Mouse (Mus musculus) CH12.LX (cell line): ENCODE results near the gene Troap. TPM values are rescaled to one million over a fixed set of nuclear protein-coding genes. Genes with fewer than 3 reads are reported as not detected.

Experiments used
- DNase-seq: peaks from one replicate; pipeline ENCODE4 v3.0.0-alpha.2; 2013; ENCODE audit errors: extremely low read depth
- H3K27ac ChIP-seq: 2 replicates; pipeline ENCODE4 v1.5.1; 2012; ENCODE audit warnings: low read depth, mild to moderate bottlenecking, control low read depth, moderate library complexity; ENCODE audit not compliant: insufficient read depth
- H3K27me3 ChIP-seq: replicated peaks from 2 replicates; pipeline ENCODE3; 2012; ENCODE audit warnings: inconsistent platforms
- H3K36me3 ChIP-seq, 2 experiments: replicated peaks in 1 of 2; 2 replicates each; pipeline versions ENCODE3 to v1.6.1; 2012; ENCODE audit warnings: inconsistent platforms in 1 of 2, low read length in 1 of 2, mild to moderate bottlenecking in 1 of 2, mixed read lengths in 1 of 2, moderate library complexity in 1 of 2; ENCODE audit not compliant: control insufficient read depth in 1 of 2, insufficient read depth in 1 of 2
- H3K4me1 ChIP-seq, 2 experiments: 2 replicates each; pipeline ENCODE4 v1.6.1; 2012; ENCODE audit warnings: inconsistent platforms in 1 of 2, moderate library complexity in 1 of 2; ENCODE audit not compliant: insufficient read depth in 2 of 2, control insufficient read depth in 1 of 2
- H3K4me2 ChIP-seq: 2 replicates; pipeline ENCODE4 v1.6.1; 2012; ENCODE audit warnings: low read depth, mild to moderate bottlenecking, control low read depth; ENCODE audit not compliant: poor library complexity, insufficient read depth, severe bottlenecking
- H3K4me3 ChIP-seq, 3 experiments: fragments of 150-350 bp in 1 of 3; sonication (generic) in 1 of 3; replicated peaks in 1 of 3; 2 replicates each; pipeline versions ENCODE3 to v1.5.1; 2011 to 2012; ENCODE audit warnings: low read depth in 2 of 3, low read length in 2 of 3, mild to moderate bottlenecking in 2 of 3, moderate library complexity in 2 of 3, control low read depth in 1 of 3, improper control_type of control experiment in 1 of 3, inconsistent platforms in 1 of 3, mixed read lengths in 1 of 3; ENCODE audit not compliant: poor library complexity in 1 of 3
- H3K79me2 ChIP-seq: replicated peaks from 2 replicates; pipeline ENCODE4 v1.6.1; 2012; ENCODE audit warnings: mild to moderate bottlenecking, moderate library complexity; ENCODE audit not compliant: control insufficient read depth, poor library complexity, insufficient read depth, severe bottlenecking; ENCODE audit errors: extremely low read depth
- H3K9ac ChIP-seq: 2 replicates; pipeline ENCODE4 v1.6.1; 2012; ENCODE audit warnings: low read depth, mild to moderate bottlenecking, control low read depth, moderate library complexity; ENCODE audit not compliant: insufficient read depth
- H3K9me3 ChIP-seq: replicated peaks from 2 replicates; pipeline ENCODE3; 2012; ENCODE audit warnings: low read length, inconsistent platforms, mixed read lengths
- CHD1 ChIP-seq: IDR thresholded peaks from 2 replicates; pipeline ENCODE4 v1.6.1; 2012; ENCODE audit warnings: low read depth, low read length, improper control_type of control experiment, inconsistent platforms
- CTCF ChIP-seq, 2 experiments: IDR thresholded peaks in 1 of 2; conservative IDR thresholded peaks in 1 of 2; 2 replicates each; pipeline ENCODE4 v1.5.1; 2011 to 2012; ENCODE audit warnings: low read depth in 2 of 2, low read length in 2 of 2, improper control_type of control experiment in 1 of 2, inconsistent platforms in 1 of 2, mild to moderate bottlenecking in 1 of 2, moderate library complexity in 1 of 2
- E2F4 ChIP-seq: IDR thresholded peaks from 2 replicates; pipeline ENCODE4 v1.6.1; 2011; ENCODE audit warnings: low read depth, low read length, improper control_type of control experiment; ENCODE audit not compliant: insufficient replicate concordance
- ELF1 ChIP-seq: IDR thresholded peaks from 2 replicates; pipeline ENCODE4 v1.6.1; 2014; ENCODE audit warnings: low read depth, mild to moderate bottlenecking, inconsistent platforms, low read length, improper control_type of control experiment
- EP300 ChIP-seq: IDR thresholded peaks from 2 replicates; pipeline ENCODE4 v1.6.1; 2011; ENCODE audit warnings: low read length, improper control_type of control experiment
- ETS1 ChIP-seq: conservative IDR thresholded peaks from 2 replicates; pipeline ENCODE4 v1.6.1; 2012; ENCODE audit warnings: low read depth, mild to moderate bottlenecking, inconsistent platforms, low read length, improper control_type of control experiment, moderate library complexity
- IRF4 ChIP-seq: IDR thresholded peaks from 2 replicates; pipeline ENCODE4 v1.6.1; 2014; ENCODE audit warnings: low read depth, mild to moderate bottlenecking, inconsistent platforms, low read length, improper control_type of control experiment
- KAT2A ChIP-seq: IDR thresholded peaks from 2 replicates; pipeline ENCODE4 v1.6.1; 2012; ENCODE audit warnings: low read length, improper control_type of control experiment, inconsistent platforms; ENCODE audit not compliant: insufficient replicate concordance
- MAFK ChIP-seq: IDR thresholded peaks from 2 replicates; pipeline ENCODE4 v1.6.1; 2011; ENCODE audit warnings: low read length, improper control_type of control experiment; ENCODE audit not compliant: insufficient replicate concordance
- MEF2A ChIP-seq: IDR thresholded peaks from 2 replicates; pipeline ENCODE4 v1.6.1; 2014; ENCODE audit warnings: low read depth, mild to moderate bottlenecking, inconsistent platforms, low read length, improper control_type of control experiment, borderline replicate concordance
- MYC ChIP-seq: IDR thresholded peaks from 2 replicates; pipeline ENCODE4 v1.6.1; 2011; ENCODE audit warnings: low read depth, mild to moderate bottlenecking, improper control_type of control experiment, low read length
- NELFE ChIP-seq: IDR thresholded peaks from 2 replicates; pipeline ENCODE4 v1.6.1; 2011; ENCODE audit warnings: low read depth, low read length, improper control_type of control experiment
- NRF1 ChIP-seq: IDR thresholded peaks from 2 replicates; pipeline ENCODE4 v1.6.1; 2014; ENCODE audit warnings: low read depth, mild to moderate bottlenecking, inconsistent platforms, low read length, improper control_type of control experiment, moderate library complexity
- POLR2A ChIP-seq: IDR thresholded peaks from 2 replicates; pipeline ENCODE4 v1.6.1; 2011; ENCODE audit warnings: low read depth, mild to moderate bottlenecking, improper control_type of control experiment, low read length
- RAD21 ChIP-seq: IDR thresholded peaks from 2 replicates; pipeline ENCODE4 v1.6.1; 2011; ENCODE audit warnings: low read depth, mild to moderate bottlenecking, low read length, improper control_type of control experiment, moderate library complexity
- RCOR1 ChIP-seq: conservative IDR thresholded peaks from 2 replicates; pipeline ENCODE4 v1.6.1; 2012; ENCODE audit warnings: low read depth, mild to moderate bottlenecking, inconsistent platforms, low read length, improper control_type of control experiment
- TCF12 ChIP-seq: IDR thresholded peaks from 2 replicates; pipeline ENCODE4 v1.6.1; 2014; ENCODE audit warnings: low read depth, mild to moderate bottlenecking, inconsistent platforms, low read length, improper control_type of control experiment
- UBTF ChIP-seq: IDR thresholded peaks from 2 replicates; pipeline ENCODE4 v1.6.1; 2012; ENCODE audit warnings: low read depth, mild to moderate bottlenecking, inconsistent platforms, low read length, improper control_type of control experiment, moderate library complexity
- USF1 ChIP-seq: IDR thresholded peaks from 2 replicates; pipeline ENCODE4 v1.6.1; 2014; ENCODE audit warnings: low read depth, mild to moderate bottlenecking, inconsistent platforms, low read length, improper control_type of control experiment
- USF2 ChIP-seq: conservative IDR thresholded peaks from 2 replicates; pipeline ENCODE4 v1.6.1; 2011; ENCODE audit warnings: low read depth, low read length, improper control_type of control experiment
- ZC3H11A ChIP-seq: IDR thresholded peaks from 2 replicates; pipeline ENCODE4 v1.6.1; 2012; ENCODE audit warnings: low read depth, mild to moderate bottlenecking, inconsistent platforms, low read length, improper control_type of control experiment
- ZKSCAN1 ChIP-seq: IDR thresholded peaks from 2 replicates; pipeline ENCODE4 v1.6.1; 2012; ENCODE audit warnings: low read depth, inconsistent platforms, low read length, improper control_type of control experiment, borderline replicate concordance
- ZMIZ1 ChIP-seq: IDR thresholded peaks from 2 replicates; pipeline ENCODE4 v1.6.1; 2012; ENCODE audit warnings: low read depth, mild to moderate bottlenecking, inconsistent platforms, low read length, improper control_type of control experiment
- dilution Hi-C: fragments of 300-500 bp; cut with MboI; formaldehyde crosslinking; loops from 2 replicates; pipeline ENCODE4 v1.14.3; 2020; ENCODE audit warnings: low sequenced_read_pairs; ENCODE audit not compliant: extremely low pct_unique_long_range_greater_than_20kb, extremely low pct_ligation_motif_present
- in situ Hi-C: fragments of 300-500 bp; cut with MboI; formaldehyde crosslinking; loops from 3 replicates; pipeline ENCODE4 v1.14.3; 2019; ENCODE audit warnings: low sequenced_read_pairs, low pct_ligation_motif_present, low pct_unique_long_range_greater_than_20kb, mixed read lengths
- polyA plus RNA-seq: library from polyadenylated mRNA; unstranded; fragments of >175 nt; gene quantifications from 2 replicates; pipeline ENCODE4 v1.2.1, GENCODE M21; 2012; ENCODE audit warnings: low read depth; ENCODE audit not compliant: insufficient read length
- total RNA-seq, 2 experiments: library from RNA; depleted of rRNA; stranded (reverse); fragments of 300-350 nt in 1 of 2; fragments of >200 nt in 1 of 2; gene quantifications; 2 replicates each; pipeline ENCODE4 v1.2.3; 2012 to 2014

The Troap gene
- total and polyA plus RNA-seq, 3 experiments, result 17.8 to 74.2 (median 19.2) TPM

DNA sequence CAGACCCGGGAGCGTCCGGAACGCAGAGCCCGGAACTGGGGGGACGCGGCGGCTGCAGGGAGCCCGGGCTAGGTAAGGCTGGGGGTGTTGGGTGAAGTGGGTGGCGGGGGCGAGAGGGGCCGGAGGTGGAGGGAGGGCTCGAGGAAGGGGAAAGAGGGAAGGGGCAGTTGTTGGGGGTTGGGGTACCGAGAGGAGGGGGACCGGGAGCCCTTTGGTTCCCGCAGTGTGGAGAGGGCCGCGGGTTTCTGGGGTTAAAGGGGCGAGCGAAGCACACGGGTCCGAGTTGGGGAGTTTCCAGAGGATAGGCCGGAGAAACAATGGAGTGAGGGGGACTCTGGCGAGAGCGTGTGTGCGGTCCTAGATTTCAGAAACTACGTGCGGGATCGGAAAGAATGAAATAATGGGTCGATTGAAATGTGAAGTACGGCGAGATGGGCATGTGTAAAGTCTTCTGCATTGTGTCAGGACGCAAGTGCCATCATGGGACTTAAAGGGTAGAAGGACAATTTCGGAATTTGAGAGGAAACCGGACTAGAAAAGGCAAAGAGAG, 52.5 kb downstream of the Troap start:
- no peak for TF ChIP-seq MYC
- TF ChIP-seq CHD1, result 0 out of 2 replicates have a peak, but pooled peaks have one; percentile 23
- TF ChIP-seq POLR2A, result no peak
- no peak for TF ChIP-seq ETS1
- TF ChIP-seq ZC3H11A, result no peak
- no peak for TF ChIP-seq RCOR1
- 0 out of 2 replicates have a peak, but pooled peaks have one; percentile 1 for TF ChIP-seq NELFE
- TF ChIP-seq ELF1, result 0 out of 2 replicates have a peak, but pooled peaks have one; percentile 16
- H3K4me2 ChIP-seq, result peak overlapping the region; percentile 79; the same call in 1 of the 2 replicates
- H3K79me2 ChIP-seq, result peaks cover 22% of the 10 kb centered on the region
- H3K9me3 ChIP-seq, result no peaks in the 10 kb centered on the region
- peak overlapping the region; percentile 88 for H3K9ac ChIP-seq
- peaks cover 0 to 68% of the 10 kb centered on the region in 2 experiments; a peak in 3 of 4 replicates for H3K4me1 ChIP-seq
- in situ Hi-C loops (no loop called here), dilution Hi-C loops (no loop called here)
- H3K27me3 ChIP-seq, result no peaks in the 10 kb centered on the region
- peak overlapping the region; percentile 77 to 91 (median 85) for H3K4me3 ChIP-seq
- peak; percentile 34 for DNase-seq
- no peak overlapping the region for H3K27ac ChIP-seq
- peaks cover 0 to 28% of the 10 kb centered on the region in 2 experiments for H3K36me3 ChIP-seq

DNA sequence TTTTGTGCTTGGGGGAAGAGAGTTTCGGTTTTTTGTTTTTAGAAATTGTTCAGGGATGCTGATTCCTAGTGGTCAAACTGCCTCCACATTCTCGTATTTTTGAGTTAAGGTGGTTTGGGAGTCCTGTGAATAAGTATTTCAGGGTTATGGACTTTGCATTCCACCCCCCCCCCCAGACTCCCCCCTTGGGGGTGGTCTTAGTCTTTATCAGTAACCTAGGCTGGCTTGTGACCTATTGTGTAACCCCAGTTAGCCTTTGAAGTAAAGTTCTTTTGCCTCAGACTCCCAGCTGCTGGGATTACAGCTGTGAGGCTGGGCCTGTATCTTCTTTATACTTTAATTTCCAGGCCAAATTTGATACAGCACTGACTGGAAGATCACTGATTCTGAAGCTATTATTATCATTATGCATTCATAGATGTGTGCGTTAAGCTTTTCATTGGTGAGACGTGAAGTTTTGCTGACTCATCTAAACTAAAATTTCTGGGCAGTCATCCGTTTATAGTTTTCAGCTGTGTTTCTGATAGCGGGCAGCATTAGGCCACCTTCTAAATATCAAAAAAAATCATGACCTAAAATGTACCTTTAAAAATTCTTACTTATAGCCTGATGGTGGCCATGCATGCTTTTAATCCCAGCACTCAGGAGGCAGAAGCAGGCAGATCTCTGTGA, 53.6 kb downstream of the Troap start:
- no peak for DNase-seq
- peaks cover 22% of the 10 kb centered on the region for H3K79me2 ChIP-seq
- in situ Hi-C loops, result no loop called here
- H3K27ac ChIP-seq, result no peak overlapping the region
- H3K36me3 ChIP-seq, result peaks cover 0 to 35% of the 10 kb centered on the region in 2 experiments
- dilution Hi-C loops, result no loop called here
- TF ChIP-seq RAD21 (no peak), KAT2A (no peak), MAFK (peak; percentile 95), POLR2A (no peak)
- H3K4me3 ChIP-seq, result peak overlapping the region in 2 of 3 experiments; percentile 77 to 91
- no peak overlapping the region for H3K9ac ChIP-seq
- H3K4me1 ChIP-seq, result peaks cover 0 to 58% of the 10 kb centered on the region in 2 experiments; a peak in 2 of 4 replicates
- H3K27me3 ChIP-seq, result no peaks in the 10 kb centered on the region
- H3K9me3 ChIP-seq, result no peaks in the 10 kb centered on the region
- H3K4me2 ChIP-seq, result peak overlapping the region; percentile 79

DNA sequence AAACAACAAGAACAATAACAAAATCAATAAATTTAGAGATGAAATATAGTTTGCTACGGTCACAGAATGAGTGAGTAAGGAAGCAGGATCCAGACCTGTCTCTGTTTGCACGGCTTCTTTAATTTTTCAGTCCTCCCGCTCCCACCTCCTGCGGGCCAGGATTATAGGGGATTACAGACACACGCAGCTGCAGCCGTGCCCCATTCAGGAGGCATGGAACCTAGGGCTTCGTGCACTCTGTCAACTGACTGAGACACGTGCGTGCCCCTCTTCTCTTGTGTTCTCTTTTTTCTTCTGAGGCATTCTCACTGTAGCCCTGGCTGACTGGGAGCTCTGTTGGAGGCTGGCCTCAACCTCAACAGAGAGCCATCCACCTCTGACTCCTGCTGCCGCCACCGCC, 55.1 kb downstream of the Troap start:
- H3K27ac ChIP-seq, result no peak overlapping the region
- in situ Hi-C loops (no loop called here), dilution Hi-C loops (no loop called here)
- H3K9me3 ChIP-seq, result no peaks in the 10 kb centered on the region
- no peaks in the 10 kb centered on the region for H3K27me3 ChIP-seq
- DNase-seq, result no peak
- H3K79me2 ChIP-seq, result peaks cover 29% of the 10 kb centered on the region
- H3K9ac ChIP-seq, result no peak overlapping the region
- H3K4me2 ChIP-seq, result no peak overlapping the region
- peaks cover 0 to 43% of the 10 kb centered on the region in 2 experiments; a peak in 2 of 4 replicates for H3K4me1 ChIP-seq
- H3K4me3 ChIP-seq, result no peak overlapping the region
- H3K36me3 ChIP-seq, result peaks cover 2 to 50% of the 10 kb centered on the region in 2 experiments
- TF ChIP-seq UBTF (no peak), USF2 (no peak), RCOR1 (no peak), ZMIZ1 (no peak), TCF12 (no peak), KAT2A (no peak), NRF1 (no peak), E2F4 (no peak), IRF4 (no peak), CHD1 (no peak), MEF2A (no peak), CTCF (conservative IDR thresholded peaks at IDR 0.05 in 1 of 2, IDR thresholded peaks at IDR 0.05 in 1 of 2; ENCODE audit: low read depth in 2 of 2, low read length in 2 of 2) (no peak), EP300 (no peak), USF1 (no peak), NELFE (no peak), RAD21 (no peak), POLR2A (no peak), ZKSCAN1 (no peak)
